Mouse (Mus musculus): ENCODE measurements around the gene Cyp51. TPM values are rescaled to one million over a fixed set of nuclear protein-coding genes. Genes with fewer than 3 reads are reported as not detected.
"Not testable (repeated sequence)": the region's sequence is repeated elsewhere in the genome, so short reads cannot be mapped to it uniquely, and the experiment has no call there.

The Cyp51 gene
- 1 to 10 TPM; 2.4 to 3.9 (median 2.8) TPM for total RNA-seq (2022)

GRCm38 (mm10) chr5:4104341-4105040 is at the start of gene Cyp51:
Gene Cyp51, minus strand, starts transcription at chr5:4104746.
- peak; percentile 74 to 79 for DNase-seq (ENCODE audit: low spot score in 2 of 2)

GRCm38 (mm10) chr5:4112570-4113098 is 8.1 kb upstream of the Cyp51 start:
- DNase-seq (ENCODE audit: low spot score in 2 of 2) = no peak

- not testable (repeated sequence) for DNase-seq (ENCODE audit: low spot score in 2 of 2)
Measured at GRCm38 (mm10) chr5:4107056-4107455, 2.5 kb upstream of the Cyp51 start.

- no peak for DNase-seq (ENCODE audit: low spot score in 2 of 2)
Measured at GRCm38 (mm10) chr5:4105651-4106186, 1.2 kb upstream of the Cyp51 start.

- no peak for DNase-seq (ENCODE audit: low spot score in 2 of 2)
Measured at GRCm38 (mm10) chr5:4103626-4104340, 763 bp downstream of the Cyp51 start.

- no peak for DNase-seq (ENCODE audit: low spot score in 2 of 2)
Measured at GRCm38 (mm10) chr5:4101770-4102169, 2.8 kb downstream of the Cyp51 start.

- DNase-seq (ENCODE audit: low spot score in 2 of 2) = no peak
Measured at GRCm38 (mm10) chr5:4101031-4101430, 3.5 kb downstream of the Cyp51 start.

- DNase-seq (ENCODE audit: low spot score in 2 of 2) = no peak
Measured at GRCm38 (mm10) chr5:4094471-4094870, 10.1 kb downstream of the Cyp51 start.

GRCm38 (mm10) chr5:4088190-4088589 is 16.4 kb downstream of the Cyp51 start:
- no peak for DNase-seq (ENCODE audit: low spot score in 2 of 2)

- no peak for DNase-seq (ENCODE audit: low spot score in 2 of 2)
Measured at GRCm38 (mm10) chr5:4086309-4086708, 18.2 kb downstream of the Cyp51 start.

- DNase-seq (ENCODE audit: low spot score in 2 of 2) = no peak
Measured at GRCm38 (mm10) chr5:4084948-4085347, 19.6 kb downstream of the Cyp51 start.

GRCm38 (mm10) chr5:4081513-4081912 is 23.0 kb downstream of the Cyp51 start:
- DNase-seq (ENCODE audit: low spot score in 2 of 2) = no peak

GRCm38 (mm10) chr5:4080861-4081260 is 23.7 kb downstream of the Cyp51 start:
- no peak for DNase-seq (ENCODE audit: low spot score in 2 of 2)

- no peak for DNase-seq (ENCODE audit: low spot score in 2 of 2)
Measured at GRCm38 (mm10) chr5:4079086-4079485, 25.5 kb downstream of the Cyp51 start.

GRCm38 (mm10) chr5:4067203-4067602 is 37.3 kb downstream of the Cyp51 start:
- no peak for DNase-seq (ENCODE audit: low spot score in 2 of 2)

- no peak for DNase-seq (ENCODE audit: low spot score in 2 of 2)
Measured at GRCm38 (mm10) chr5:4066476-4067115, 38.0 kb downstream of the Cyp51 start.

GRCm38 (mm10) chr5:4060313-4060712 is 44.2 kb downstream of the Cyp51 start:
- DNase-seq (ENCODE audit: low spot score in 2 of 2) = no peak

- no peak for DNase-seq (ENCODE audit: low spot score in 2 of 2)
Measured at GRCm38 (mm10) chr5:4040922-4041321, 63.6 kb downstream of the Cyp51 start.

- DNase-seq (ENCODE audit: low spot score in 2 of 2) = no peak
Measured at GRCm38 (mm10) chr5:4040372-4040771, 64.2 kb downstream of the Cyp51 start.

- DNase-seq (ENCODE audit: low spot score in 2 of 2) = no peak
Measured at GRCm38 (mm10) chr5:4039351-4039750, 65.2 kb downstream of the Cyp51 start.

GRCm38 (mm10) chr5:4036686-4037085 is 67.9 kb downstream of the Cyp51 start:
- DNase-seq (ENCODE audit: low spot score in 2 of 2) = no peak

GRCm38 (mm10) chr5:4031846-4032245 is 72.7 kb downstream of the Cyp51 start:
- DNase-seq (ENCODE audit: low spot score in 2 of 2) = no peak
